Mouse (Mus musculus): ENCODE measurements around the gene Arhgap45.

GRCm38 (mm10) chr10:80021320-80021641 lies 4.8 kb downstream of the Arhgap45 start:
- TF ChIP-seq CTCF (IDR thresholded peaks at IDR 0.05; ENCODE audit: low read depth) (no peak), EP300 (IDR thresholded peaks at IDR 0.05; ENCODE audit: low read depth) (no peak)

Measured in liver, embryonic 14.5 days (tissue).